Comparison of ENCODE assay signal across 10 mouse cellular contexts in the genomic region with DNA sequence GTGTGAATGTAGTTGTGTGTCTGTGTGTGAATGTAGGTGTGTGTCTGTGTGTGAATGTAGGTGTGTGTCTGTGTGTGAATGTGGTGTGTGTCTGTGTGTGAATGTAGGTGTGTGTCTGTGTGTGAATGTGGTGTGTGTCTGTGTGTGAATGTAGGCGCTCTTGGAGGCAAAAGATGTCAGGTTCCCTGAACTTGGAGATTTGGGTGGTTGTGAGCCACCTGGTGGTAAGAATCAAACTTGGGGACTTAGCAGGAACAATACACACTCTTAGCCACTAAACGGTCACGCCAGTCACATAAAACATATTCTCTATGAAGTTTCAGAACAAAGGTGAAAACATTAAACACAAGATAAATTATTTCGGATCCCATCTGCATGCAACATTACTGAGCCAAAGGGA. TPM values are rescaled to one million over a fixed set of nuclear protein-coding genes. Genes with fewer than 3 reads are reported as not detected.
DNase-seq lines count a peak whose midpoint lies in the region; ATAC-seq and TF ChIP-seq lines count a peak whose summit lies in the region.
"Had no signal": no experiment of that assay in that cellular context is flagged by ENCODE, and none has a peak within 500 bp of the region (broad histone marks: within the 10 kb centered on the region; RNA-seq: fewer than 3 reads in every experiment).

No protein-coding gene starts in this region.

- ATAC-seq in forebrain, postnatal 0 days = no peak
- no peak for ATAC-seq in liver, embryonic 14.5 days (ENCODE audit: insufficient read depth)
- no peak for ATAC-seq in liver, embryonic 12.5 days

- TF ChIP-seq CTCF in forebrain, postnatal 0 days (IDR thresholded peaks at IDR 0.05; ENCODE audit: low read depth) = peak; percentile 66
- peak; percentile 45 for TF ChIP-seq CTCF in liver, embryonic 14.5 days (IDR thresholded peaks at IDR 0.05; ENCODE audit: low read depth)

- DNase-seq in forebrain, postnatal 0 days = peak; percentile 45
- no peak for DNase-seq in forebrain, embryonic 10.5 days (ENCODE audit: extremely low spot score, low spot score)
- DNase-seq in liver, embryonic 14.5 days (ENCODE audit: low read depth in 3 of 3, low spot score in 3 of 3) = no peak
- peak; percentile 24 for DNase-seq in ZHBTc4 (ENCODE audit: low read depth, low spot score)
- DNase-seq in retina, postnatal 1 day = peak; percentile 18
- DNase-seq in spleen, adult 12 weeks (ENCODE audit: low spot score) = no peak
- DNase-seq in neural tube, embryonic 10.5 days (ENCODE audit: extremely low spot score, low spot score) = no peak
- DNase-seq: gastrocnemius, postnatal 25 days had no signal

- peaks cover 9% of the 10 kb centered on the region; the same call in 1 of the 2 replicates for H3K36me3 ChIP-seq in forebrain, postnatal 0 days (ENCODE audit: insufficient read depth)
- H3K36me3 ChIP-seq in forebrain, embryonic 10.5 days (replicated peaks) = no peaks in the 10 kb centered on the region
- no peaks in the 10 kb centered on the region for H3K36me3 ChIP-seq in liver, embryonic 14.5 days (replicated peaks; ENCODE audit: control insufficient read depth, insufficient read depth, low read depth)
- no peaks in the 10 kb centered on the region for H3K36me3 ChIP-seq in liver, embryonic 12.5 days

- TF ChIP-seq EP300 in liver, embryonic 14.5 days (IDR thresholded peaks at IDR 0.05; ENCODE audit: low read depth) = no peak

- no peaks in the 10 kb centered on the region for H3K9me3 ChIP-seq in forebrain, postnatal 0 days (ENCODE audit: low read length)
- no peaks in the 10 kb centered on the region for H3K9me3 ChIP-seq in forebrain, embryonic 10.5 days
- H3K9me3 ChIP-seq in liver, embryonic 14.5 days (ENCODE audit: control insufficient read depth, low read length) = no peaks in the 10 kb centered on the region
- H3K9me3 ChIP-seq in liver, embryonic 12.5 days (replicated peaks) = no peaks in the 10 kb centered on the region
- H3K9me3 ChIP-seq: megakaryocyte, embryonic 14.5 days had no signal

- no peaks in the 10 kb centered on the region for H3K4me1 ChIP-seq in forebrain, postnatal 0 days (ENCODE audit: insufficient read depth)
- H3K4me1 ChIP-seq in forebrain, embryonic 10.5 days = peaks cover 21% of the 10 kb centered on the region
- no peaks in the 10 kb centered on the region for H3K4me1 ChIP-seq in liver, embryonic 14.5 days (replicated peaks; ENCODE audit: control insufficient read depth in 2 of 2, insufficient read depth in 2 of 2, low read length in 1 of 2)
- no peaks in the 10 kb centered on the region for H3K4me1 ChIP-seq in liver, embryonic 12.5 days
- H3K4me1 ChIP-seq: megakaryocyte, embryonic 14.5 days had no signal

- no peak overlapping the region for H3K4me2 ChIP-seq in forebrain, postnatal 0 days (ENCODE audit: low read depth)
- no peak overlapping the region for H3K4me2 ChIP-seq in liver, embryonic 14.5 days (ENCODE audit: low read depth)
- H3K4me2 ChIP-seq in liver, embryonic 12.5 days = no peak overlapping the region

- no peak overlapping the region for H3K27ac ChIP-seq in forebrain, postnatal 0 days (ENCODE audit: low read depth, low read length)
- no peak overlapping the region for H3K27ac ChIP-seq in forebrain, embryonic 10.5 days
- no peak overlapping the region for H3K27ac ChIP-seq in liver, embryonic 14.5 days
- H3K27ac ChIP-seq in liver, embryonic 12.5 days = no peak overlapping the region

- WGBS in forebrain, postnatal 0 days = 54% methylated on average over 4 of the region's 4 CpGs
- 74% methylated on average over 4 of the region's 4 CpGs for WGBS in forebrain, embryonic 10.5 days
- WGBS in liver, embryonic 14.5 days (ENCODE audit: insufficient replicate concordance) = 63% methylated on average over 4 of the region's 4 CpGs
- WGBS in liver, embryonic 12.5 days (ENCODE audit: insufficient replicate concordance) = 70% methylated on average over 4 of the region's 4 CpGs

- H3K27me3 ChIP-seq in forebrain, postnatal 0 days (ENCODE audit: insufficient read depth, low read length) = no peaks in the 10 kb centered on the region
- no peaks in the 10 kb centered on the region for H3K27me3 ChIP-seq in forebrain, embryonic 10.5 days (ENCODE audit: poor library complexity, severe bottlenecking)
- no peaks in the 10 kb centered on the region for H3K27me3 ChIP-seq in liver, embryonic 14.5 days (ENCODE audit: control insufficient read depth, insufficient read depth, low read length)
- H3K27me3 ChIP-seq in liver, embryonic 12.5 days (replicated peaks) = no peaks in the 10 kb centered on the region
- H3K27me3 ChIP-seq: megakaryocyte, embryonic 14.5 days had no signal

- H3K9ac ChIP-seq in forebrain, postnatal 0 days = no peak overlapping the region
- H3K9ac ChIP-seq in liver, embryonic 14.5 days (replicated peaks) = no peak overlapping the region
- no peak overlapping the region for H3K9ac ChIP-seq in liver, embryonic 12.5 days

- no peak overlapping the region for H3K4me3 ChIP-seq in forebrain, postnatal 0 days (ENCODE audit: low read depth, low read length)
- H3K4me3 ChIP-seq in forebrain, embryonic 10.5 days = no peak overlapping the region
- no peak overlapping the region for H3K4me3 ChIP-seq in liver, embryonic 14.5 days (ENCODE audit: insufficient read depth in 1 of 2, low read depth in 2 of 2, low read length in 2 of 2)
- no peak overlapping the region for H3K4me3 ChIP-seq in liver, embryonic 12.5 days
- H3K4me3 ChIP-seq: megakaryocyte, embryonic 14.5 days had no signal

RNA-seq across cellular contexts. Expression of a gene that starts 39.9 kb away (rescaled TPM):
- 64.4 and 72.5 TPM in 2 replicates for total RNA-seq in forebrain, postnatal 0 days (2014; rRNA removed)
- polyA plus RNA-seq in forebrain, postnatal 0 days (2015; fragmentation: Nextera tagmentation; extraction: Ambion mirVana) = 92.0 and 98.6 TPM in 2 replicates
- 15.2 and 16.1 TPM in 2 replicates for polyA plus RNA-seq in forebrain, embryonic 10.5 days (2016; fragmentation: Nextera tagmentation; extraction: Ambion mirVana)
- 1.0 and 1.9 TPM in 2 replicates for polyA plus RNA-seq in liver, embryonic 14.5 days (2012; rRNA removed)
- 5.0 and 5.5 TPM in 2 replicates for polyA plus RNA-seq in liver, embryonic 14.5 days (2014; fragmentation: Nextera tagmentation; extraction: Ambion mirVana)
- 8.8 TPM in 2 replicates for polyA plus RNA-seq in liver, embryonic 12.5 days (2016; fragmentation: Nextera tagmentation; extraction: Ambion mirVana)

Comparison
In these comparisons a context has a peak if more than half of its experiments do, and no peak if none do; other contexts are left out.
1. DNase-seq: peak in forebrain, postnatal 0 days (single experiment), ZHBTc4 (single experiment) and retina, postnatal 1 day (single experiment); none in forebrain, embryonic 10.5 days (single experiment), liver, embryonic 14.5 days (0 of 3), spleen, adult 12 weeks (single experiment) and neural tube, embryonic 10.5 days (single experiment).